Mouse (Mus musculus): ENCODE data around the gene Asic4. TPM values are rescaled to one million over a fixed set of nuclear protein-coding genes. Genes with fewer than 3 reads are reported as not detected.

Asic4 gene
- total and polyA plus RNA-seq, 2 experiments from 2014 or later, result 0.04 TPM; not detected in 1

DNA sequence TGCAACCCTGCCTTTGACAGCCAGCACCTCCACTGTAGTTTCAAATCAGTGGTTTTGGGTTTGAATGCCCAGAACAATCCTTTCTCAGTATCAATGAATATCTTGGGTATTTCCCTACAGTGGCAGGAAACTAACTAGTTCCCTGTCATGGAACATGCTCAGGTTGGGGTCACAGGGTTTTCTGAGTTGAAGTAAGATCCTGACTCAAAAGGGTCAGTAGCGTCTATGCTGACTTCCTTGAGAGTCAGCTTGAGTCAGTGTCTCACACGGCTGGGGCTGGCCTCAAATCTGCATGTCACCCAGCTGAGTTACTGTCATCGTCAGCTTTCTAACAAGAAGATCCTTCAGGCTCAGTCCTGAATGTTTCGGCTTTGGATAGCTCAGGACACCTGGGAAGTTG, 48.7 kb downstream of the Asic4 start:
- no peak overlapping the region for H3K4me2 ChIP-seq (ENCODE audit: low read depth, low read length)
- peaks cover 8% of the 10 kb centered on the region for H3K4me1 ChIP-seq (ENCODE audit: control insufficient read depth, insufficient read depth)
- no peaks in the 10 kb centered on the region for H3K27me3 ChIP-seq (ENCODE audit: control insufficient read depth, insufficient read depth, low read length)
- DNase-seq (ENCODE audit: low spot score) (no peak), ATAC-seq (ENCODE audit: insufficient read depth, low read depth) (no peak)
- no peak overlapping the region for H3K9ac ChIP-seq (replicated peaks; ENCODE audit: low read depth, low read length)
- H3K9me3 ChIP-seq (replicated peaks; ENCODE audit: control insufficient read depth, low read length), result no peaks in the 10 kb centered on the region
- no peak overlapping the region for H3K4me3 ChIP-seq (ENCODE audit: low read depth, low read length)
- H3K36me3 ChIP-seq (replicated peaks; ENCODE audit: control insufficient read depth, insufficient read depth, low read length), result peaks cover 83% of the 10 kb centered on the region
- 74% methylated on average over 4 of the region's 4 CpGs for WGBS
- no peak for TF ChIP-seq EP300 (IDR thresholded peaks at IDR 0.05; ENCODE audit: low read depth)
- no peak for TF ChIP-seq CTCF (IDR thresholded peaks at IDR 0.05; ENCODE audit: low read depth)
- no peak overlapping the region for H3K27ac ChIP-seq (ENCODE audit: low read depth)

DNA sequence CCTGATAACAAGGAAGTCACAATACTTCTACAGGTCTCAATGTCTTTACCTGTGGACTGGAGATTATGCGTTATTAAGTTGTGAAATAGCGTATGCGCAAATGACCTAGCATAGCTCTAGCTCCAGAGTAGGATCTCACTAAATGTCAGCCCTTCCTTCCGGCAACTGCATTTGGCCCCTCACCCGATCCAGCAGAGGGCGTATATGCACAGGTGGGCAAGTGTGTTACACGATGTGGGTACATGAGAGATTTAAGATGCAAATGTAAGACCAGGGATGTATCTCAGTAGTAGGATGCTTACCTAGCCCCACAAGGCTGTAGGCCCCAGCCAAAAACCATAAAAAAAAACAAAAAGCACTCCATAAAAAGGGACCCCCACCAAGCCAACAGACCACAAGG, 49.2 kb downstream of the Asic4 start:
- Histone ChIP-seq H3K4me2 (ENCODE audit: low read depth, low read length) (no peak overlapping the region), H3K9ac (replicated peaks; ENCODE audit: low read depth, low read length) (no peak overlapping the region), H3K36me3 (replicated peaks; ENCODE audit: control insufficient read depth, insufficient read depth, low read length) (peaks cover 83% of the 10 kb centered on the region), H3K9me3 (replicated peaks; ENCODE audit: control insufficient read depth, low read length) (no peaks in the 10 kb centered on the region), H3K4me1 (ENCODE audit: control insufficient read depth, insufficient read depth) (peaks cover 13% of the 10 kb centered on the region), H3K4me3 (ENCODE audit: low read depth, low read length) (no peak overlapping the region), H3K27ac (ENCODE audit: low read depth) (no peak overlapping the region), H3K27me3 (ENCODE audit: control insufficient read depth, insufficient read depth, low read length) (no peaks in the 10 kb centered on the region)
- ATAC-seq (ENCODE audit: insufficient read depth, low read depth), result no peak
- TF ChIP-seq CTCF (IDR thresholded peaks at IDR 0.05; ENCODE audit: low read depth) (peak; percentile 48), EP300 (IDR thresholded peaks at IDR 0.05; ENCODE audit: low read depth) (no peak)
- WGBS, result 75% methylated on average over 7 of the region's 7 CpGs
- DNase-seq (ENCODE audit: low spot score), result no peak

DNA sequence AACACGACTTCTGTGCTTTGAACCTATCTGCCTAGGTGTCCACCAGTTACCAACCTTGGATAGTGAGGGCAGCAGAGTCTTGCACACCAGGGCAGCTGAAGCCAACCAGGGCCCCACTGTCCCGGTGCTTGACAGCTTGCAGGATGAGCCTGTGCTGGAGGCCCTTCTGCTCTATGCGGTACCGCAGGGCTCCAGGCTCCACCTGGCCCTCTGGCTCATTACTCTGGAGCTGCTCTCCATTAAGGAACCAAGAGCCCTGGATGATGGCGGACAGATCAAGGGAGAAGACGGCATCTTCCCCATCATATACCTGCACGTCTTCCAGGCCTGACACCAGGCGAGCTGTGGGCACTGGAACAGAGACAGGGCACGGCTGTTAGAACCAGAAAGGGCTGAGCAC, 51.7 kb downstream of the Asic4 start:
- WGBS, result 91% methylated on average over 9 of the region's 9 CpGs
- no peak overlapping the region for H3K9ac ChIP-seq (replicated peaks; ENCODE audit: low read depth, low read length)
- H3K4me3 ChIP-seq (ENCODE audit: low read depth, low read length), result no peak overlapping the region
- H3K27me3 ChIP-seq (ENCODE audit: control insufficient read depth, insufficient read depth, low read length), result no peaks in the 10 kb centered on the region
- no peak for ATAC-seq (ENCODE audit: insufficient read depth, low read depth)
- H3K36me3 ChIP-seq (replicated peaks; ENCODE audit: control insufficient read depth, insufficient read depth, low read length), result peaks cover 64% of the 10 kb centered on the region
- peaks cover 26% of the 10 kb centered on the region for H3K4me1 ChIP-seq (ENCODE audit: control insufficient read depth, insufficient read depth)
- no peak for DNase-seq (ENCODE audit: low spot score)
- TF ChIP-seq EP300 (IDR thresholded peaks at IDR 0.05; ENCODE audit: low read depth), result no peak
- no peak for TF ChIP-seq CTCF (IDR thresholded peaks at IDR 0.05; ENCODE audit: low read depth)
- H3K27ac ChIP-seq (ENCODE audit: low read depth), result no peak overlapping the region
- H3K4me2 ChIP-seq (ENCODE audit: low read depth, low read length), result no peak overlapping the region
- H3K9me3 ChIP-seq (replicated peaks; ENCODE audit: control insufficient read depth, low read length), result no peaks in the 10 kb centered on the region

DNA sequence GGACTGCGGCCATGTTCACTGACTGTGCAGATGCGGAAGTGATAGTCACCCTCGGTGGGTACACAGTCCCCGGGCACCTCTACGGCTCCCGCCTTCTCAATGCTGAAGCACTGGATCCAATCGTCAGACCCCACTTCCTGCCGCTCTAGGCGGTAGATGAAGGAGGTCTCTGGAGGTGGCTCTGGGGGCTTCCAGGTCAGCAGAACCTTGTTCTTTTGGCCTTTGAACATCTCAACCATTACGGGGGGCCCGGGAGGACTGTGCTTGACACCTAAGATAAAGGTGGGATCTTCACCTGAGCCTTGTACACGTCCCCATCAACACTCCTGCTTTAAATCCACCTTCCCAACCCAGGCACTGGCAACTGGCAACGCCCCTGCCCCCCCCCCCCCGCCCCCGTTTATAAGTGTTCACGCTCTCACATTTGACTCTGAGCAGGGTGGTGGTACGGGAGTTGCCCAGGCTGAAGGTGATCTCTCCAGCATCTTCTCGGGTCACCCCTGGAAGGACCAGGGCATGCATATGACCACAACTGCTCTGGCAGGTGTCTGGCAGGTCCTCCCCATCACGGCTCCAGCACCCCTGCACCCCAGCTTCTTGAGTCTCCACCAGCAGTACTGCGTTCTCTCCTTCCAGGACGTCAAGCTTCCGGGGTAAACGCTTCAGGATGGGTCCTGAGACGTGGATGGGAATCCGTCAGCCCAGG, 52.9 kb downstream of the Asic4 start:
- Histone ChIP-seq H3K4me3 (ENCODE audit: low read depth, low read length) (peak overlapping the region; percentile 82; the same call in 1 of the 2 replicates), H3K4me2 (ENCODE audit: low read depth, low read length) (peak overlapping the region; percentile 90), H3K36me3 (replicated peaks; ENCODE audit: control insufficient read depth, insufficient read depth, low read length) (peaks cover 52% of the 10 kb centered on the region), H3K9me3 (replicated peaks; ENCODE audit: control insufficient read depth, low read length) (no peaks in the 10 kb centered on the region), H3K27ac (ENCODE audit: low read depth) (no peak overlapping the region), H3K27me3 (ENCODE audit: control insufficient read depth, insufficient read depth, low read length) (no peaks in the 10 kb centered on the region), H3K9ac (replicated peaks; ENCODE audit: low read depth, low read length) (no peak overlapping the region; the same call in 1 of the 2 replicates), H3K4me1 (ENCODE audit: control insufficient read depth, insufficient read depth) (peaks cover 32% of the 10 kb centered on the region)
- 74% methylated on average over 25 of the region's 25 CpGs for WGBS
- TF ChIP-seq CTCF (IDR thresholded peaks at IDR 0.05; ENCODE audit: low read depth) (no peak), EP300 (IDR thresholded peaks at IDR 0.05; ENCODE audit: low read depth) (no peak)
- DNase-seq (ENCODE audit: low spot score), result no peak
- ATAC-seq (ENCODE audit: insufficient read depth, low read depth), result no peak

DNA sequence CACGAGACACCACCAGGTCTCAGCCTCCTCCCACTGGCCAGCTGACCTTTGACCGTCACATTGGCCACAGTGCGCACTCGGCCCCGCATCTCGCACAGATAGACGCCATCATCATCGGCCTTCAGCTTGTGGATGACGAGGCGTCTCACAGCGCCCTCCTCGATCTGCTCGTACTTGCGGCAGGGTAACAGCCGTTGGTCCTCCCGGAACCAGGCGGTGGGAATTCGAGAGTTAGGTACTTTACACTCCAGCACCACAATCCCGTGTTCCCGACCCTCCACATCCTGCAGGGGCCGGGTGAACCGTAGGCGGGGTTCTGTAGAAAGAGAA, 53.4 kb downstream of the Asic4 start:
- peak overlapping the region; percentile 90 for H3K4me2 ChIP-seq (ENCODE audit: low read depth, low read length)
- ATAC-seq (ENCODE audit: insufficient read depth, low read depth) (no peak), DNase-seq (ENCODE audit: low spot score) (no peak)
- H3K9me3 ChIP-seq (replicated peaks; ENCODE audit: control insufficient read depth, low read length), result no peaks in the 10 kb centered on the region
- peak overlapping the region; percentile 82 for H3K4me3 ChIP-seq (ENCODE audit: low read depth, low read length)
- TF ChIP-seq CTCF (IDR thresholded peaks at IDR 0.05; ENCODE audit: low read depth) (no peak), EP300 (IDR thresholded peaks at IDR 0.05; ENCODE audit: low read depth) (no peak)
- no peak overlapping the region; the same call in 1 of the 2 replicates for H3K9ac ChIP-seq (replicated peaks; ENCODE audit: low read depth, low read length)
- peak overlapping the region; percentile 98; the same call in 1 of the 2 replicates for H3K27ac ChIP-seq (ENCODE audit: low read depth)
- no peaks in the 10 kb centered on the region for H3K27me3 ChIP-seq (ENCODE audit: control insufficient read depth, insufficient read depth, low read length)
- peaks cover 32% of the 10 kb centered on the region for H3K4me1 ChIP-seq (ENCODE audit: control insufficient read depth, insufficient read depth)
- 54% methylated on average over 23 of the region's 23 CpGs for WGBS
- H3K36me3 ChIP-seq (replicated peaks; ENCODE audit: control insufficient read depth, insufficient read depth, low read length), result peaks cover 46% of the 10 kb centered on the region
